Mouse (Mus musculus) ovary, postnatal 36 days (tissue): ENCODE measurements around the gene Lgmn.

ENCODE experiments used
- DNase-seq: peaks from one replicate; pipeline ENCODE4 v3.0.0; 2022; ENCODE audit warnings: low spot score, mixed read lengths

Lgmn gene

GRCm38 (mm10) chr12:102391109-102391508 is 48.5 kb downstream of the Lgmn start:
- no peak for DNase-seq

- DNase-seq = no peak
Observed at GRCm38 (mm10) chr12:102390042-102390441, 49.6 kb downstream of the Lgmn start.

- peak; percentile 78 for DNase-seq
Observed at GRCm38 (mm10) chr12:102387219-102387917, 52.2 kb downstream of the Lgmn start.

- DNase-seq = no peak
Observed at GRCm38 (mm10) chr12:102384819-102385218, 54.8 kb downstream of the Lgmn start.

- DNase-seq = no peak
Observed at GRCm38 (mm10) chr12:102383288-102383687, 56.3 kb downstream of the Lgmn start.

GRCm38 (mm10) chr12:102382180-102382579 is 57.4 kb downstream of the Lgmn start:
- DNase-seq = no peak

GRCm38 (mm10) chr12:102372322-102372721 is 67.3 kb downstream of the Lgmn start:
- no peak for DNase-seq

GRCm38 (mm10) chr12:102370931-102371500 is 68.6 kb downstream of the Lgmn start:
- DNase-seq = no peak

GRCm38 (mm10) chr12:102369488-102370235 is 70.0 kb downstream of the Lgmn start:
- DNase-seq = no peak

GRCm38 (mm10) chr12:102368556-102368955 is 71.1 kb downstream of the Lgmn start:
- DNase-seq = no peak

- no peak for DNase-seq
Observed at GRCm38 (mm10) chr12:102368066-102368465, 71.5 kb downstream of the Lgmn start.

- DNase-seq = no peak
Observed at GRCm38 (mm10) chr12:102367075-102367474, 72.5 kb downstream of the Lgmn start.

- no peak for DNase-seq
Observed at GRCm38 (mm10) chr12:102366126-102366816, 73.3 kb downstream of the Lgmn start.

GRCm38 (mm10) chr12:102365016-102365415 is 74.6 kb downstream of the Lgmn start:
- DNase-seq = no peak

- no peak for DNase-seq
Observed at GRCm38 (mm10) chr12:102361189-102362161, 78.1 kb downstream of the Lgmn start.

GRCm38 (mm10) chr12:102359390-102359789 is 80.2 kb downstream of the Lgmn start:
- DNase-seq = no peak

GRCm38 (mm10) chr12:102356781-102357180 is 82.8 kb downstream of the Lgmn start:
- no peak for DNase-seq

- no peak for DNase-seq
Observed at GRCm38 (mm10) chr12:102355784-102356183, 83.8 kb downstream of the Lgmn start.

GRCm38 (mm10) chr12:102354126-102354984 is 85.3 kb downstream of the Lgmn start:
- no peak for DNase-seq

- no peak for DNase-seq
Observed at GRCm38 (mm10) chr12:102350997-102351396, 88.6 kb downstream of the Lgmn start.
